Mouse (Mus musculus) spleen, adult 2 months (tissue): ENCODE data around the gene Itpa. TPM values are rescaled to one million over a fixed set of nuclear protein-coding genes. Genes with fewer than 3 reads are reported as not detected.

Experiments used
- DNase-seq, 2 experiments: peaks; one replicate each; pipeline versions ENCODE4 v3.0.0 to v3.0.0-alpha.2; 2012 to 2021; ENCODE audit warnings: low spot score in 2 of 2, low read depth in 1 of 2
- H3K27ac ChIP-seq: fragments of 200-500 bp; 2 replicates; pipeline ENCODE4 v1.5.1; 2012; ENCODE audit warnings: low read length, inconsistent platforms; ENCODE audit not compliant: insufficient read depth
- H3K27me3 ChIP-seq: fragments of 200-500 bp; 2 replicates; pipeline ENCODE4 v1.6.1; 2012; ENCODE audit warnings: mild to moderate bottlenecking, moderate library complexity, low read length, inconsistent platforms; ENCODE audit not compliant: control insufficient read depth, insufficient read depth
- H3K36me3 ChIP-seq: fragments of 200-500 bp; 2 replicates; pipeline ENCODE4 v1.6.1; 2012; ENCODE audit warnings: mild to moderate bottlenecking, low read length, inconsistent platforms; ENCODE audit not compliant: control insufficient read depth, insufficient read depth
- H3K4me1 ChIP-seq: fragments of 200-500 bp; 2 replicates; pipeline ENCODE4 v1.6.1; 2011; ENCODE audit warnings: inconsistent platforms; ENCODE audit not compliant: control insufficient read depth, insufficient read depth, insufficient read length
- H3K4me3 ChIP-seq: fragments of 200-500 bp; 2 replicates; pipeline ENCODE4 v1.5.1; 2011; ENCODE audit warnings: mild to moderate bottlenecking, inconsistent platforms; ENCODE audit not compliant: insufficient read depth, insufficient read length; ENCODE audit errors: extremely low read depth
- CTCF ChIP-seq: fragments of 200-500 bp; IDR thresholded peaks from 2 replicates; pipeline ENCODE4 v1.5.1; 2011; ENCODE audit warnings: mild to moderate bottlenecking, inconsistent platforms; ENCODE audit not compliant: insufficient read depth, insufficient read length, insufficient replicate concordance; ENCODE audit errors: extremely low read depth
- POLR2A ChIP-seq: fragments of 200-500 bp; IDR thresholded peaks from 2 replicates; pipeline ENCODE4 v1.6.1; 2011; ENCODE audit warnings: low read depth, low read length, inconsistent platforms
- WGBS: fragments of 180-500 bp; shearing (Covaris S2); methylation state at CpG from one replicate; pipeline ENCODE4 v1.1.7; 2018; 5-methylcytosine and 5-hydroxymethylcytosine counted together
- polyA plus RNA-seq: library from polyadenylated mRNA; depleted of rRNA; stranded (reverse); fragments of >200 nt; gene quantifications from 2 replicates; pipeline ENCODE4 v1.2.3, GENCODE M21; 2012; rRNA removed

Gene Itpa
- polyA plus RNA-seq, 1 experiment, result 12.0 TPM

GRCm38 (mm10) chr2:130724369-130724768, 57.0 kb downstream of the Itpa start:
- no peak overlapping the region for H3K27ac ChIP-seq
- TF ChIP-seq POLR2A (no peak), CTCF (no peak)
- WGBS, result 91% methylated on average over 4 of the region's 4 CpGs
- no peaks in the 10 kb centered on the region for H3K27me3 ChIP-seq
- peaks cover 10% of the 10 kb centered on the region for H3K36me3 ChIP-seq
- H3K4me3 ChIP-seq, result no peak overlapping the region
- H3K4me1 ChIP-seq, result no peaks in the 10 kb centered on the region
- DNase-seq, result no peak

GRCm38 (mm10) chr2:130727752-130728151, 60.3 kb downstream of the Itpa start:
- Histone ChIP-seq H3K27ac (no peak overlapping the region), H3K27me3 (no peaks in the 10 kb centered on the region), H3K4me3 (no peak overlapping the region), H3K36me3 (peaks cover 14% of the 10 kb centered on the region), H3K4me1 (no peaks in the 10 kb centered on the region)
- 86% methylated on average over 1 of the region's 1 CpGs for WGBS
- DNase-seq, result no peak
- TF ChIP-seq POLR2A (no peak), CTCF (no peak)

DNA sequence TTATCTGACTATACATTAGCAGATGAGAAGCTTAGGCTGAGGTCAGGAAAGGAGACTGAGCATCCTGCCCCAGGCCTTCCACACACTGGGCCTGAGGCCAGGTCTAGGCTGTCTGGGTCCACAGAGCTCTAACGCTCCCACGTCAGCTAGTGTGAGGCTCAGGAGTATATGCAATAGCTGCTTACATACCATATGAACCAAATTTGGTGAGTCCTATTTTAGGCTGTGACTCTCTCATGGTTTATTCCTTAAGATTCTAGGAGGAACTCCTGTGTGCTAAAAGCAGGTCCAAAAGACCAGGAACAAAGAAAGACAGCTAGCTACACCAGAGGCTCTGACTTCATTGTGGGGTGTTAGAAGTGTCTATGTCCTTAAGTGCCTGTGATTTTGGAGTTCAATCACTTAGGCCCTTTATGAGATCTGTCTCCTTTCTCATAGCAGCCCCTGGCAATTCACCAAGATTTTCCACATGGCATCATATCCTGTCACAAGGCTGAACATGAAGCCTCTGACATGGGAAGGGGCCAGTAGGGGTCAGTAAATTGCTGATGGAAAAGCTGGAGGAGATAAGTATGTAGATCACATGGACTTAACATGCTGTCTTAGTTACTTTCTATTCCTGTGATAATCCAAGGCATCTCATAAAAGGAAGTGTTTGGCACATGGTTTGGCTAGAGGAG, 61.6 kb downstream of the Itpa start:
- no peak for TF ChIP-seq CTCF
- TF ChIP-seq POLR2A, result no peak
- 99% methylated on average over 2 of the region's 2 CpGs for WGBS

GRCm38 (mm10) chr2:130730746-130731145, 63.3 kb downstream of the Itpa start:
- no peak for DNase-seq
- 86% methylated on average over 9 of the region's 9 CpGs for WGBS
- TF ChIP-seq CTCF (no peak), POLR2A (no peak)

More for the DNA sequence above, 61.6 kb downstream of the Itpa start:
- Histone ChIP-seq H3K27me3 (no peaks in the 10 kb centered on the region), H3K36me3 (peaks cover 13% of the 10 kb centered on the region), H3K4me1 (no peaks in the 10 kb centered on the region), H3K4me3 (no peak overlapping the region), H3K27ac (no peak overlapping the region)
- no peak for DNase-seq

More at GRCm38 (mm10) chr2:130730746-130731145, 63.3 kb downstream of the Itpa start:
- H3K36me3 ChIP-seq, result peaks cover 13% of the 10 kb centered on the region
- H3K4me3 ChIP-seq, result no peak overlapping the region
- no peaks in the 10 kb centered on the region for H3K27me3 ChIP-seq
- H3K4me1 ChIP-seq, result no peaks in the 10 kb centered on the region
- H3K27ac ChIP-seq, result no peak overlapping the region

Other genes starting within 250 kb of the Itpa start
- gene Vps16, start 243.3 kb upstream of the Itpa start, polyA plus RNA-seq, result 84.8 and 97.5 TPM in 2 replicates
- 33.2 and 35.3 TPM in 2 replicates for gene Pced1a, start 242.9 kb upstream of the Itpa start, polyA plus RNA-seq
- 31.9 and 37.4 TPM in 2 replicates for gene Ptpra, start 217.3 kb upstream of the Itpa start, polyA plus RNA-seq
- gene Mrps26, start 103.9 kb upstream of the Itpa start, polyA plus RNA-seq, result 59.3 and 87.9 TPM in 2 replicates
- gene Oxt, start 91.4 kb upstream of the Itpa start, polyA plus RNA-seq, result 0.32 TPM in 1 of 2 replicates, not detected in the other
- not detected in 2 replicates for gene Avp, start 85.1 kb upstream of the Itpa start, polyA plus RNA-seq
- 1.1 and 1.2 TPM in 2 replicates for gene Fastkd5, start 37.6 kb upstream of the Itpa start, polyA plus RNA-seq
- gene Ubox5, start 37.6 kb upstream of the Itpa start, polyA plus RNA-seq, result 3.8 and 4.4 TPM in 2 replicates
- 3.0 and 3.2 TPM in 2 replicates for gene Lzts3, start 24.8 kb upstream of the Itpa start, polyA plus RNA-seq
- 50.2 and 50.4 TPM in 2 replicates for gene Ddrgk1, start 3.0 kb upstream of the Itpa start, polyA plus RNA-seq
- gene Slc4a11, start 29.9 kb downstream of the Itpa start, polyA plus RNA-seq, result 3.7 and 4.0 TPM in 2 replicates
- gene 4930402H24Rik, start 238.8 kb downstream of the Itpa start, polyA plus RNA-seq, result 12.1 and 12.7 TPM in 2 replicates
- 4.7 and 5.3 TPM in 2 replicates for gene Atrn, start 238.9 kb downstream of the Itpa start, polyA plus RNA-seq